Mouse (Mus musculus): ENCODE measurements around the gene Baz2b.
"Not testable (repeated sequence)": the region's sequence is repeated elsewhere in the genome, so short reads cannot be mapped to it uniquely, and the experiment has no call there.

The Baz2b gene

DNA sequence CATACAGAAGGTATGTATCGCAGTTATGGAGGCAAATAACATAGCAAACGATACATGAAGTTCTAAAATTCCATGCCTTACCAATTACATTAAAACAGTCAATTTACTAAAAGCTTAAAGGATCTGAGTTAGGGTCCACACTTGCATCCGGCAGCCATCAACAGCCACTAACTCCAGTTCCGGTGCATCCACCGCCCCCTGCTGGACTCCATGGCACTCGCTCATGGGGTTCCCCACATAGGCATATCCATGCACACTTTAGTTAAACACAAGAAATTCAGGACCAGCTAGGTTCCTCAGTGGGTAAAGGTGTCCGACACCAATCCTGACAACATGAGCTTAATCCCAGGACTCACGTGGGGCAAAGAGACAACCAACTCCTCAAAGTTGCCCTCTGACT is 9.0 kb downstream of the Baz2b start:
- no peak for DNase-seq (ENCODE audit: low read depth, low spot score)

DNA sequence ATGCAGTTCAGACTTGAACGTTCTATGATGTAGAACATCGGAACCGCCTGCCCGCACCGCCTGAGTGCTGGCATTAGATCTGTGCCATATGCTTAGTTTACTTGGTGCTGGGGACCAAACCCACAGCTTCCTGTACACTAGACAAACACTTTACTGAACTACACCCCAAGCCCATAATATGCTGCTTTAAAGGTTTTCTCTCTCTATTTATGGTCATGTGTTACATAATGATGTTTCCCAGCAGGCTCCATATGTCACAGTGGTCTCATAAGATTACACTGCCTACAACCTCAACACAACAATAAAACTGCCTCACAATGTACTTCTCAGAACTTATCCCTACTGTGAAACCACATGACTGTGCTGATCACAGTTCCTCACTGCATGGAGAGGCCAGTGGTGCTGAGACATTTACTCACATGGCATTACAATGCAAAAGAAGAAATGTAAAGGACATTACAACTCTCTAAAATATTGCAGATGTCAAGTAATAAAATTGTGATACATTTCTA is 9.5 kb downstream of the Baz2b start:
- no peak for DNase-seq (ENCODE audit: low read depth, low spot score)

DNA sequence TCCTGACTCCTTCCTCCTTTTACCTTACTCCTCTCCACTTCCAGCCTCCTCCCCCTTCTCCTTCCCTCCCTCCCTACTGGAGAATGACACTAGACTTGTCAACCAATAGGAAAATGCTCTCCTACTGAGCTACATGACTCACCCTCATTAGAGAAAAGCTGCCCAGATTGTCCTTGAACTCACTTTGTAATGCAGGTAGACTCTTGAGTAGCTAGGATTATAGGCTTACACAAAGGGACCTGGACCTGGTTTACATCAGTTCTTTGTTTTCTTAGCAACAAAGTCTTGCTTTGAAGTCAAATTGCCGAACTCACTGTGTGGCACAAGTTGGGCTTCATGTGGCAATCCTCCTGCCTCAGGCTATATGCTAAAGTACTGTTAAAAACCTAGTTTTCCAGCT is 12.8 kb downstream of the Baz2b start:
- no peak for DNase-seq (ENCODE audit: low read depth, low spot score)

DNA sequence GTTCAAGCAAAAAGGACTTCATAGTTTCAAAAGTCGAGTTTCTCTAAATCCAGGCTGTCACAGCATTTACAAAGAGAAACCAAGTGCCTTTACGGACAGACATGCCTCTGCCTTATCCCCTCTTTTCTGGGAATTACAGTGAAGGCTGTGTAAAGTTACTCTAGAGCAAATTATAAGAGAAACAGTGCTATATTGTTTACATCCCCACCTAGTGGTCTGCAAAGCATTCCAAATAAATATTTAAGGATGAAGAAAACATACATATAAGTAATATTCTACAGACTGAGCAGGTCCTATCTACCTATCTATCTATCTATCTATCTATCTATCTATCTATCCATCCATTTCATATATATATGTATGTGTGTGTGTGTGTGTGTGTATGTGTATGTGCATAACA is 27.9 kb downstream of the Baz2b start:
- no peak for DNase-seq (ENCODE audit: low read depth, low spot score)

DNA sequence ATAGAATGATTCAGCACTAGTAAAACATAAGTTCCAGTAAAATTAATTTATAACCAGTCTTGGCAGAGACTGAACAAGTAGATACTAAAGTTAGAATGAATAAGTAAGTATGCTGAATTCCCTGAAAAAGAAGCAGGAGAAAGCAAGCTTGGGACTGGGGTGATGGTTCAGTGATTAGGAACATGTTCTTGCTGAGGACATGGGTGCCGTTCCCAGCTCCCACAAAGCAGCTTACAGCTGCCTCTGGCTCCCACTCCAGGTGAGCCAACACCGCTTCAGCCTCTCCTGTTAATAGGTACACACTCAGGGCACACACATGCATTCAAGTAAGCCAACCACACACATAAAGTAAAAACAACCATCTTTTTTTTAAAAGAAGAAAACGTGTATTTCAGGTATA is 32.1 kb downstream of the Baz2b start:
- DNase-seq (ENCODE audit: low read depth, low spot score) = no peak

DNA sequence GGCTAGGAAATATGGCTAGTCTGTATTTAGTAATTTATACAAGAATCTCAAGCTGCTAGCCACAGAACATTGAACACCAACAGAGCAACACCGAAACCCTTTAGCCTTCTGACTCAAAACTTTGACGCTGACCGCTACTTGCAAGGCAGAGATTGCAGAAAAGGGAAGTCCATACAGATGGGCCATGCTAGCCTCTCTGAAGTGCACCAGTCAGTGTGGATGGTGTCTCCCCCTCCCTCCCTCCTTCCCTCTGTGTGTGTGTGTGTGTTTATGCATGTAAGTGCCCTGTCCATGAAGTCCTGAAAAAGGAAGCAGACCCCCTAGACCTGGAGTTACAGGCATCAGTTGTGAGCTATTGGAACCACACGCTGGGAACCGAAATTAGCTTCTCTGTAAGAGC is 33.6 kb downstream of the Baz2b start:
- no peak for DNase-seq (ENCODE audit: low read depth, low spot score)

DNA sequence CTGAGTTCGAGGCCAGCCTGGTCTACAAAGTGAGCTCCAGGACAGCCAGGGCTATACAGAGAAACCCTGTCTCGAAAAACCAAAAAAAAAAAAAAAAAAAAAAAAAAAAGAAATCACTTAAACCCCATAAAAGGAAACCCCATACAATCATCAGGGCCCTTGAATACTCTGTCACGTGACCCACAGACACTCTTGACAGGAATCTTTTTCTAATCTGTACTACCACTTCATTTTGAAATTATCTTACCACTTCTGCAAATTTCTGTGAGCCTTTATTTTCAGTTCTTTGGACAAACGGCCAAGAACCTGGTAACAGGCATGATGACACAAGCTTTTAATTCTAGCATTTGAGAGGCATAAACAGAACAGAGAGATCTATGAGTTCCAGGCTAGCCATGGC is 34.6 kb downstream of the Baz2b start:
- DNase-seq (ENCODE audit: low read depth, low spot score) = no peak

DNA sequence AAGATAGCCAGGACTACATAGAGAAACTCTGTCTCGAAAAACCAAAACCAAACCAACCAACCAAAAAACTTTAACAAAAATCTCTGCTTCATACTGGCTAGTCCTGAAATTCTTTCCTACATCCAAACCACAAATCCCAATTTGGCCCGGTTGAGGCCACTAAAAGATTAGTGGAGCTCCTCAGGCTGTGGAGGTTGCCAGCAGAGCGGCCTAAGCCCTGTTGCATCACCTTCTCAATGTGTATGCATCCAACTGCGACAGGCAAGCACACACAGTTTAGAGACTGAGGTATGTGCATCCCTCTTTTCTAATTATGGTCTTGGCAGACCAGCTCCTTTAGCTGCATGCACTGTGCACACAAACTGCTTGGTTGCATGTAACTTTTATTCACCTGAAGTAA is 36.0 kb downstream of the Baz2b start:
- no peak for DNase-seq (ENCODE audit: low read depth, low spot score)

DNA sequence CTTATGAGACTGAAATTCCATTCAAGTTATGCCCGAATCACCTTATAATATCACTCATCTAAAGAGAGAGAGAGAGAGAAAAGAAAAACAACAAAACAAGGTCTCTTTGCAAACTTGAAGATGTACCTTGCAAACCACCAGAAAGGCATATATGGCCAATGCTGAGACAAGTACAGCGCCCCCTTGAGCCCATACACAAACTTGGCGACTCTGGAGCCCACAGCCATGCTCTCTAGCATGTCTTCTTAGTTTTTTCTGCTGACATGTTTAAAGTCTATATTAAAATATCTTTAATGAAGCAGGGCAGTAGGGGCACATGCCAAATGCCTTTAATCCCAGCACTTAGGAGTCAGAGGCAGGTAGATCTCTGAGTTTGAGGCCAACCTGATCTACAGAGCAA is 36.4 kb downstream of the Baz2b start:
- DNase-seq (ENCODE audit: low read depth, low spot score) = no peak

DNA sequence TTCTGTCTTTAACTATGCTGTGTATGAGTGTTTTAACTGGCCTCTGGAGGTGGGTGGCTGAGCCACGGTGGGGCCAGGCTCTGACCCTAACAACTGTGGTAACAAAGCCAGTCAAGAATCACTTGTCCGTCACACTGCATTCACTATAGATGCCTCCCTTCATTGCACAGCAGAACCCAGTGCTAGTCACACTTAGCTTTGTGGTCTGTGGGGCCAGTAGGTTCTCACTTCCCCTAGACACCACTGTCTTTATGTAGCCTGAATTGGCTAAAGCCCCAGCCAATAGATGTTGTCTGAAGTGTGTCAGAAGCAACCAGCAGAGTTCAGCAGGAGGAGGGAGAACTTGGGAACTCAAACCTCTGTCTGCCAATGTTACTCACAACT is 37.1 kb downstream of the Baz2b start:
- no peak for DNase-seq (ENCODE audit: low read depth, low spot score)

DNA sequence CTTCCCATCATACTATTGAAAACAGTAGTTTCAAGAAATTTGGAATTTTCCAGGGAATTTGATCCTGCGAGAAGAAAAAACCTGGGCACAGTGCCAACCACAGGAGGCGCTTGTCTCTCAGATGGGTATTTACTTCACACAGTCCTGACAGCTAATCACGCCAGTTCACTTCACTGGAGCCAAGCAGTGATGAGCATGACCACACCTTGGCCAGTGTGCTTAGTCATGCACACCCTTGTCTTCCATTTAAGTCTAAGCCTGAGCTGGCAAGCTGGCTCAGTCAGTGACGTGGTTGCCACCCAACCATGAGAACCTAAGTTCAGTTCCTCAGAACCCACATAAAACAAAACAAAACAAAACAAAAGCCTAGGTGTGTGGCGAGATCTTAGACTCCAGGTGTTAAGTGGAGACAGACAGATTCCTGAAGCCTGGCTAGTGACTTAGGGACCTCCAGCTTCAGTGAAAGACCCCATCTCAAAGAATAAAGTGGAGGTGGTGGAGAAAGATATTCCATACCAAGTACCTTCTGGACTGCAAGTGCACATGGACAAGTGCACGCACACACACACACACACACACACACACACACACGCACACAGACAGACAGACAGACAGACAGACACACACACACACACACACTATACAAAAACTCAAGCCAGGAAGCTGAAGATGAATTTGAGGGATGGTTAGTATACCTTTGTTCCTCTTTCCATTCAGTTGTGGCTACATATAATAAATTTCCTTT is 37.7 kb downstream of the Baz2b start:
- no peak for DNase-seq (ENCODE audit: low read depth, low spot score)

DNA sequence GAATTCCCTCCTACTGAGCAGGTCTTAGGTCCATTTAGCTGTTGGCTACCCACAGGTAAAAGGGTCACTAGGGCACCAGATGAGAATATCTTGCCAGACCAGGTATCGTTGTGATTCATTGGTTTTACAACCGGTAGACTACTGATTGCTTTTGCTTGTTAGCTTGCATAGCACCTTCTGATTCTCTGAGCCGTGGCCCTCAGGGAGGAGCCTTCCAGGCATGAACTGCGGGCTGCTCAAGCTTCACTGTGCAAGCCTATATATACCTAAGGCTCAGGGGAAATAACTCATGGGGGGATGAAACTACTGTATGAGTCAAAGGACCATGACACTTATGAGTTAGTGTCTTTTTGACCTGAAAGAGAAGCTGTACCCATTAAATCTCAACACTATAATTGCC is 42.8 kb downstream of the Baz2b start:
- DNase-seq (ENCODE audit: low read depth, low spot score) = no peak

DNA sequence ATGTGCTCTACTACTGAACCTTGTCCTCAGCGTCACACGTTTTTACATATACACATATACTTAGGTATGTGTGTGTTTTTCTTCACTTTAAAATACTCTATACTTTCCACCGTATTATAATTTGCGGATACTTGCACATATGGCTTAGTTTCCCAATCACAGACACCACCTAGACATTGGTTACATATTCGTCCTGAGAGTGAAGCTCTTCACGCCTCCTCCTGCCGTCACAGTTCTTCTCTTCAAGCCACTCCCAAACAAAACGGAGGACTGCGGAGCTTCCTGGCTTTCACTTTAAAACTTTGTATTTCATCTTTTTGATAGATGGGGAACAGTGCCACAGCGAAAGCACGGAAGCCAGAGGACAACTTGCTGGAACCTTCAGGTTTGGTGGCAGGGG is 44.0 kb downstream of the Baz2b start:
- no peak for DNase-seq (ENCODE audit: low read depth, low spot score)

DNA sequence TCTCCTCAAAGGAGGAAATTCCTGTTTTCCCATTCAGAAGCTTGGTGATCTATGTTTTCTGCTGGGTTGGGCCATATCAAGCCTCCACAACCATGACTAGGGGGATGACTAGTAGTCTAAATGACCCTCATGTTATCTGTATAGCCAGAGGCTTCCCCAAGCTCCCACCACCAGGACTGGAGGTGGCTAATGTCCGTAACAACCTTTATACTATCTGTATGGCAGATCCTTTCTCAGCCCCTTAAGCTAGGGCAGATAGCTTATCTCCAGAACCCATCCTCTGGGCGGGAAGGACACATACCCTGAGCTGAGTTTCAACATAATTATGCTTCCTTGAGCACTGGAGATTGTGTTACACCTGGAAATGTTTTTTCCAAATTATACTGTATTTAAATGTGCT is 45.9 kb downstream of the Baz2b start:
- no peak for DNase-seq (ENCODE audit: low read depth, low spot score)

DNA sequence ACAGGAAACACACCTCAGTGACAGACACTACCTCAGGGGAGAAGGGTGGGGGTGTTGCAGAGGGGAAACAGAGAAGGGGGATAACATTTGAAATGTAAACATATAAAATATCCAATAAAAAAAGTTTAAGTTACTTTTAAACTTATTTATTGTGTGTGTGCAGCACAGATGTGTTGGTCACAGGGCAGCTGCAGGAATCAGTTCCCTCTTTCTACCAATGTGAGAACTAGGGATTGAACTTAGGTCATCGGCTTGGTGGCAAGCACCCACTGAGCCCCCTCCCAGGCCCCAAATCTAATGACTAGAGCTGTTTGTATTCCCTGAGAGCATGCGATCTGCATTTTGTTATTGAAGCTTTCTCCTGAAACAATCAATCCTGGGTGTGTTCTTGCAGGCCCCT is 57.2 kb downstream of the Baz2b start:
- DNase-seq (ENCODE audit: low read depth, low spot score) = no peak

DNA sequence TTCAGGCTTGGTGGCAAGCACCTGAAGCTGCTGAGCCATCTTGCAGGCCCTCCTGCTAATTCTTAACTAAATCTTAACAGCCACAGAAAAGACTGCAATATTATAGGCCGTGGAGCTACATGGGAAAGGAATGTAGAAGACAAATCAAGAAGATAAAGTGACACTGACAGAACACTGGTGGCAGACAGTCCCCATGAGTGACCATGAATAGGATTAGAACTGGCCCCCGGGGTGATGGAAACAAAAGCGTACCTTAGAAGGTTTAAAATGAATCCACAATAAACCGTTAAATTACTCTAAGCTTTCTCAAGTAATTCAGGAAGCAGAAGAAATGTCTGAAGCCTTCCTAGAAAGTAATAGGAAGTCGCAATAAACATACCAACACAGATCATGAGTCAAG is 61.0 kb downstream of the Baz2b start:
- no peak for DNase-seq (ENCODE audit: low read depth, low spot score)

DNA sequence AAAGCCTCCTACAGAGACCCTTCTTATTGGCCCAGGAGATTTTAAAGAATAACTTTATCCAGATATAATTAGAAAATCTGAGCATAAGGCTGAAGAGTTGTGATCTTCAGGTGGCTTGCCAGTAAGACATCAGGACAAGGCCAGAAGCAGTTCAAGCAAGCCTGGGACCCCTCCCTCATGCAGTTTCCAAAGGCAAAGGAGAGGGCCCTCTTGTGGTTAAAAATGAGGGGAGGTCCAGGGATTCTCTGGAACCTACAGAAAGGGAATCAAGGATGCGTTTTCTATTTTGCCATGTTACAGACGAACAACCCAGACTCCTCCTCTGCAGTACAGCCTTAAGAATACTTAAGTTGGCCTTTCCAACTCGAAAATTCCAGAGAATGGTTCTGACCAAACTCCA is 62.2 kb downstream of the Baz2b start:
- DNase-seq (ENCODE audit: low read depth, low spot score) = no peak

DNA sequence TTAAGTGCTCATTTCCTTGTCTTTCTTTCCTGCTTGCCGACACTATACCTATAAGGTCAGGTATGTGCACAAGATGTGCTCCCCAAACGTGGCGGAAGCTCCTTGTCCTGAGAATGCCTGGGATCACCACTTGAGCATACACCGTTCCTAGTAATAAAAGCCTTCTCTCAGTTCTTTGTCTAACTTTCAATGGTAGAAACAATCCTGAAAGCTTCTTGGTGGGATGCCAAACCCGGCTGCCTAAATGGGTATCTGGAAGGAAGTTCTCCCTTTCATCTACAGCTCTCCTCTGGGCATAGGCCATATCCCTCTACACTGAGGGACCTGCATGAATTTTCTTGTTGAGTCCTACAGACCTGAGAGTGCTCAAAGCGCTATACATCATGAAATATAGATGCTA is 63.9 kb downstream of the Baz2b start:
- no peak for DNase-seq (ENCODE audit: low read depth, low spot score)

DNA sequence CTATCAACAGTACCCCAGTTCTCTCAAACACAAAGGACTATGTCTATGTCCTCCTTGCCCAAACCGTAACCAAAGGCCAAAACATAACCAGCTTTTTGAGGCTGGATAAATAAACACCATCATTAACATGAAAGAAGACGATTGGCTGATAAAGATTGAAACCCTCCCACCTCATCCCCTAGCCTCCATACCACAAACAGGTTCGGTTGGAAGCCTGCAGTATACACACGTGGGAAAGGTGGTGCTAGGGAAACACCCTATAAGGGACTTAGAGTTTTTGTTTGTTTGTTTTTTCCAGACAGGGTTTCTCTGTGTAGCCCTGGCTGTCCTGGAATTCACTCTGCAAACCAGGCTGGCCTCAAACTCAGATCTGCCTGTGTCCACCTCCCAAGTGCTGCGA is 66.3 kb downstream of the Baz2b start:
- no peak for DNase-seq (ENCODE audit: low read depth, low spot score)

DNA sequence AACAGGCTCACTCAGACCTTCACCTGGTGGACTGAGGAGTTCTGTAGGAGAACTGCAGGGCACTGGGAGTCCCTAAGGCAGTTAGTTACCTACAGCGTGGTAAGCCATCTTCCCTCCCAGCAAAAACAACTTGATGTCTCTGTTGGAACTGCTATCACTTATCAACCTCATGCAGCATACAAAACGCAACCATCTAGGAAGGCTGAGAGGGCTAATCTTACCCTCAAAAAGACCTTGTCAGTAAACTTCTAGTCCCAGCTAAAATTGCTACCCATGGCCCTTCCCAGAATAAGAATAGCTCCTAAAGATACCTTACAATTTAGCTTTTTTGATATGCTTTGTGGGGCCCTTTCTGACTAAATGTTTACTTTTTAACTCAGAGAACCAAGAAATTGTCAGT is 67.4 kb downstream of the Baz2b start:
- DNase-seq (ENCODE audit: low read depth, low spot score) = no peak

DNA sequence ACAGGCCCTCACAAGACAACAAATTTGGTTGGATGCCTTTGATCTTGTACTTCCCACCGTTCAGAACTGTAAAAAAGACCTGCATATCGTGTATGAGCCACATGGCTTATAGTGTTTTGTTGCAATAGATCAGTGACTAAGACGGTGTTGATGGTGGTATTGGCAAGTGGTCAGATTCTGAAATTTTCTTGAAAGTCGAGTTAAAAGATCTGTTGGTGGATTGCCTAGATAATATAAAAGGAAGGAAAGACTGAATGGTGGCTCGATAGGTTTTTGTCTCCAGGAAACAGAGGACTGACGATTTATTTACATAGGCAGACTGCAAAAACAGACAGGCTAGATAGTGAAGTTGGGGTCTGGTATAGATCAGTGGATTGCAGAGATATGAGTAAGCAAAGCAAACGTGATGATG is 70.9 kb downstream of the Baz2b start:
- DNase-seq (ENCODE audit: low read depth, low spot score) = no peak

DNA sequence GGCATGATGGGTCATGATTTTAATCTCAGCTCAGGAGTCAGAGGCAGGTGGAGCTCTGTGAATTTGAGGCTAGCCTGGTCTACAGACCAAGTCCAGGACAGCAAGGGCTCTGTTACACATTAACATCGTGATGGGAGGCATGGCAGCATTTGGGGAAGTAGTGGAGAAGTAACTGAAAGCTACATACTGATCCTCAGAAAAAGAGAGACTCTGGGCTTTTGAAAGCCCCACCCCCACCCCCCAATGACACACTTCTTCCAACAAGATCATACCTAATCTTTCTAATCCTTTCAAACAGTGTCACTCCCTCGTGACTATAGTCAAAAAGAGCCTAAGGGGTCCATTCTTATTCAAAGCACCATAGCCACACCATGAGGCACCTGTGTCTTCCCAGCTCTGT is 73.8 kb downstream of the Baz2b start:
- no peak for DNase-seq (ENCODE audit: low read depth, low spot score)

DNA sequence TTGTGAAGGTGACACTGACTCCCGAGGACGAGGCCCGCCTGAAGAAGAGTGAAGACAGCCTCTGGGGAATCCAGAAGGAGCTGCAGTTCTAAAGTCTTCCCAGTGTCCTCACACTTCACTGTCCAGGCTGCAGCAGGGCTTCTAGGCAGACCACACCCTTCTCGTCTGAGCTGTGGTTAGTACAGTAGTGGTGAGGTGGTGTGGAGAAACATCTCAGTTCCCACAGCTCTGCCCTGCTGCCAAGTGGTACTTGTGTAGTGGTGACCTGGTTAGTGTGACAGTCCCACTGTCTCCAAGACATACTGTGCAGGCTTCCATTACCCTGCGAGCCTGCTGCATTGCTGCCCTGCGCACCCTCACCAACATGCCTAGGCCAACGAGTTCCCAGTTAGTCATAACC is 74.7 kb downstream of the Baz2b start:
- DNase-seq (ENCODE audit: low read depth, low spot score) = not testable (repeated sequence)

DNA sequence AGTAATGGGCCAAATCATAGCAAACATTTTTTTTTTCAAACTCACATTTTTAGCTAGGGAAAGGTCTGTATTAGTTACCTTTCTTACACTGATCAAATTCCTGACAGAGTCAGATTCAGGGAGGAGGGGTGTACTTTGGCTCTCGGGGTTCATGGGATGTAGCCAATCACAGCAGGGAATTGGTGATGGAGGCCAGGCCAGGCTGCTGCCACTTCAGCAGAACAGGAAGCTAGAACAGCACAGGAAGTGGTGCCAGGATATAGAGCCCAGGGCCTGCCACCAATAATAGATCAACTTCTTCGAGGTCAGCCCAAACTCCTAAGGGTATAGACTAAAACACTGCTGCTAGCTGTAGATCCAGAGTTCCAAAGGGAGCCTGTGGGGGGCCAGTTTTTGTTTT is 76.6 kb downstream of the Baz2b start:
- DNase-seq (ENCODE audit: low read depth, low spot score) = no peak

All from telencephalon, adult 2 months (tissue).